Mouse (Mus musculus) thymus, postnatal 4 days (tissue): ENCODE results near the gene Fam50b.
A peak's percentile ranks its signal among the peaks of the same experiment; 100 is the strongest.

Source experiments
- DNase-seq: peaks from one replicate; pipeline ENCODE4 v3.0.0; 2021

Gene Fam50b

DNA sequence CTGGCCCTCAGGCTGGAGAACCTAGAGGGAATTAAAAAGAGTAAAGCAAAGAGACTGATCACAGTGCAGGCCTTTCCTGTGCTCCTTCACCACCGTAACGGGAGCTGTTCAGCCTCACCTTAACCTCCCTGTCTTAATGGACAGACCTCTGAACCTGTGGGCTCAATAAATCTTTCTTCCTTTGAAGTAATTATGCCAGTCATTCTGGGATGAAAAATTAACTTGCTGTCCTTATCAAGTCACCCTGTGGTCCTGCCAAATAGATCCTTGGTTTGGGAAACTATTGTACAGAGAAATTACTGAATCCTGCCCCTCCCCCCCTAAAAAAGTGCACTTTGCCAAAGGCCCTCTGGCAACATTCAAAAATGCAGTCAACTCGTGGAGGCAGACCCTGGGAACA is 4.4 kb downstream of the Fam50b start:
- DNase-seq = no peak

DNA sequence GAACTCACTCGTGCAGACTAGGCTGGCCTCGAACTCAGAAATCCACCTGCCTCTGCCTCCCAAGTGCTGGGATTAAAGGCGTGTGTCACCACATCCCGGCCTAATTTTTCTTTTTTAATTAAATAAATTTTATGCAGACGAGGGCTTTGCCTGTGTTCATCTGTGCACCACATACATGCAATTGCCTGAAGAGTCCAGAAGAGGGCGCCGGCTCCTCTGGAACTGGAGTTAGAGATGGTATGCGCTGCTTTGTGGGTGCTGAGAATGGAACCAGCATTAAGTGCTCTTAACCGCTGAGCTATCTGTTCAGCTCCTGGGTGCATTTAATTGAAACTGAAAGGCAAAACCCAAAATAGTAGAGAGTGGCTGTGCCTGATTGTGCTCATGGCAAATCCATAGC is 6.6 kb downstream of the Fam50b start:
- DNase-seq = peak; percentile 22

DNA sequence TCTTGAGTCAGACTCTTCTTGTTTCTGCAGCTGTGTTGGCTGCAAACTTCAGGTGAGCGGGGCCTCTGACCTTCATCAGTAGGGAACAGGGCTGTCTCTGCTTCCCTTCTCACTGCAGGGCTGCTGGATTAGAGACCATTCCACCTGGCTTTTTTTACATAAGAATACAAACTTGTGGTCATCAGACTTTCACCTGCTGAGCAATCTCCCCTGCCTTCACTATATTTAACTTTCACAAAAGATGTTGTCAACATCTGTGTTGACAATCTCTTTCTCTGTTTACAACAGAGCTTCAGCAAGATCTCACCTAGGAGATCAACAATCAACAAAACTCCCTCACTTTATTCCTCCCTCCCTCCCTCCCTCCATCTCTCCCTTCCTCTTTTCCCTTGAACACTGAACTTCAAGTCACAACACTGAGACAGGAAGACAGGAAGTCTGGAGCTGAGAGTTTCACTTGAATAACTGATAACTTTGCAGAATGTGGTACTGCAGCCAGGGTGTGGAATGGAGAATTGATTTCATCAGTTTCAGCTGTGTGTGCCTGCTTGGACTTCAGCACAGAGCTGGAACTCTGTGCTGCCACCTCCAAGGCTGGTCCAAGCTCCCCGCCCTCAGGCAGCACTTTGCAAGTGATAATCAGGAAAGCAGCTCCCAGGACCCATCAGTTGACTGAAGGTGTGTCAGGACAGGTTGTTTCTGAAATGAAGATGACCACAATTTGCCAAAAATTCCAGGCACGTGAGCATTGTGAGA is 7.3 kb downstream of the Fam50b start:
- no peak for DNase-seq

DNA sequence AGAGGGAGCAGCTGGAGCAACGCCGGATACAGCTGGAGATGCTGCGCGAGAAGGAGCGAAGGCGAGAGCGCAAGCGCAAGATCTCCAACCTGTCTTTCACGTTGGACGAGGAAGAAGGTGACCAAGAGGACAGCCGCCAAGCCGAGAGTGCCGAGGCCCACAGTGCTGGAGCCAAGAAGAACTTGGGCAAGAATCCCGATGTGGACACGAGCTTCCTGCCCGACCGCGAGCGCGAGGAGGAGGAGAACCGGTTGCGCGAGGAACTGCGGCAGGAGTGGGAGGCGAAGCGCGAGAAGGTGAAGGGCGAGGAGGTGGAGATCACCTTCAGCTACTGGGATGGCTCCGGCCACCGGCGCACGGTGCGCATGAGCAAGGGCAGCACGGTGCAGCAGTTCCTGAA is 12.2 kb downstream of the Fam50b start:
- no peak for DNase-seq

DNA sequence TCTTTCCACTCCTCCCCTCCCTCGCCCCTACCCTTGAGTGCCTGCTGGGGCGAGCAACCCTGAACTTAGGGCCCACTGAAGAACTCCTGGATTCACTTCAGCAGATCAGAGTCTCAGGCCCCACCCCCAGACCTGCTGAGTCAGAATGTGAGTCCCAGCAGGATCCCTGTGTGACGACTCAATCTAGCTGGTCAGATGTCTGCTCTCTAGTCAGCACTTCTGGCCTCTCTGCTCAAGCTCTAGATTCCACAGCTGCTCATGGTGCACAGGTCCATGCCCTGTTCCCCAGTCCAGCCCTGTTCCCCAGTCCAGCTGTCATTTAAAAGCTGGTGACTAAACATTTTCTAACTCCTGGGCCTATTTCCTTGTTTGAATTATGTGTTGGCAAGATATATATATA is 13.9 kb downstream of the Fam50b start:
- no peak for DNase-seq

DNA sequence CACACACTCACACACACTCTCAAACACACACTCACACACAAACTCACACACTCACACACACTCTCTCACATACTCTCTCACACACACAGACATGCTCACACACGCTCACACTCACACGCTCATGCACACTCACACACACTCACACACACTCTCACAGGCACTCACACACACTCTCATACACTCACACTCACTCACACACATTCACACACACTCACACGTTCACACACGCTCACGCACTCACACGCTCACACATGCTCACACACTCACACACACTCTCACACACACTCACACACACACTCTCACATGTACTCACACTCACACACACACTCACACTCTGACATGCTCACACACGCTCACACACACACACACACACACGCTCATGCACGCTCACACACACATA is 24.6 kb downstream of the Fam50b start:
- no peak for DNase-seq

DNA sequence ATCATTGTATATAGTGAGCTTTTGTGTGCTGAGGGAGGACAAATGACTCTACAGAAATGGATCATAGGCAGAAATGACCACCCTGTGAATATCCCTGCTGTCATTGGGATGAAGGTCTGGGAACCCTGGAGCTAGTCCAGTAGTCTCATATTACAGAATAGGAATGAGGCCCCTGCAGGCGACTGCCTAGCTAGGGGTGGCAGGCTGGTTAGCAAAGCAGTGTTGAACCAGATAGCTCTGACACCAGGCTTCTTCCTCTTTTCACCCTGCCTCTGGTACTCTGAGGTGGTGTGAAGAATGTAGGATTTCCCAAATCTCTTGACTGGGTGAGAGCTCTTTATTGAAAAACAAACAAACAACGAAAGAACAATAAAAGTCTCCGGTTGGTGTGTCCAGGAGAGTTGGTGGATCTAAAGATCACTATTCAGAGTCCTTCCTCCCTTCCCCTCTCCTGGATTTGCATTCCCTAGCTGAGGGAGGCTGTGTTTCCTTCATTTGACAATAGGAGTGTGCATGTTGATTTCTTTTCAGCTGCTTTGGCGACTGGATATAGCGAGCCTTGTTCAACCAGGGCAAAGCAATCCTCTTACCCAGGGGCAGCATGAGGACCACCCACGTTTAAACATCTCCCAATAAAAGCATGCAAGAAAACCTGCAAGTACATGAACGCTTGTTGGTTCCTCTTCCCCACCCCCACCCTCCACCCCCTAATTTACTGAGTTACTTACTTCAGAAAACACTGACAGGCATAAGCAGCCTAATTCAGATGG is 26.1 kb downstream of the Fam50b start:
- no peak for DNase-seq

DNA sequence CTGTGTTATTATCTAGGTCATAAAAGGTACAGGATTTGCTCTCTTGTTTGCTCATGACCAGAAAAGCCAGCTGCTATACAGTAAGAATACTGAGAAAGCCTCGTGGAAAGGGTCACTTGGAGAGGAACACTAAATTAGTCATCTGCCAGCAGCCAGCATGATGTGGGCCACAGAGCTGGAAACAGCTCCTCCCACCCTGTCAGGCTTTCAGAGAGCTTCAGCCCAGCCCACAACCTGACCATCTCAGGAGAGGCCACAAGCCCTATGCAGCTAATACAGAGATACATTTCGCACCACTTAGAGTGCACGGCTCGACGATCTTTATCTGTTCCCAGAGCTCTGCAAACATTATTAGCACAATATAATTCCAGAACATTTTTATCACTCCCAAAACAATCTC is 27.5 kb downstream of the Fam50b start:
- no peak for DNase-seq

DNA sequence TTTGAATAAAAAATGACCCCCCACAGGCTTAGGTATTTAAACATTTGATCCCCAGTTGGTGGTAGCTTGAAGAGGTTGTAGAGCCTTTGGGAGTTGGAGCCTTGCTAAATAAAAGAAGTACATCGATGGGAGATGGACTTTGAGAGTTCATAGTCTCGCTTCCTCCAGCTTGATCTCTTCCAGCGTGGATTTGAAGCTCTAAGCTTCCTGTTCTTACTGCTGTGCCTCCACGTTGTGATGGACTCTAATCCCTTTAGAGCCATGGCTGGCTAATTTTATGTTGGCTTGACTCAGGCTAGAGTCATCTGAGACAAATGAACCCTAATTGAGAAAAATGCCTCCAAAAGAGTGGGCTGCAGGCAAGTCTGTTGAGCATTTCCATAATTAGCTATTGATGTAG is 28.2 kb downstream of the Fam50b start:
- no peak for DNase-seq

DNA sequence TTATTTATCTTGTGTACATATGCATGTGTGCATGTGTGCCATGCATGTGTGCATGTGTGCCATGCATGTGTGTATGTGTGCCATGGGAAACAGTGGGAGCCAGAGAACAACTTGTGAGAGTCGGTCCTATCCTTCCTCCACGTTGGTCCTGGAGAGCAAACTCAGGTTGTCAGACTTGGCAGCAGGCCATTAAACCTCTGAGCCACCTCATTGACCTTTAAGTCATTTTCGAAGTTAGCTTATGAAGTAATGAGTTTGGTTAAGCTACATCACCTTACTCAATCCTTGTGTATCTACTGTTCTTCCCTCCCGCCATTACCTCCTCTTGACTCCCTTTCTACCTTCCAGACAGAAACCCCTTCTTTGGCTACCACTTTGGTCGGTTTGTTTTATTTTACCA is 30.6 kb downstream of the Fam50b start:
- no peak for DNase-seq

DNA sequence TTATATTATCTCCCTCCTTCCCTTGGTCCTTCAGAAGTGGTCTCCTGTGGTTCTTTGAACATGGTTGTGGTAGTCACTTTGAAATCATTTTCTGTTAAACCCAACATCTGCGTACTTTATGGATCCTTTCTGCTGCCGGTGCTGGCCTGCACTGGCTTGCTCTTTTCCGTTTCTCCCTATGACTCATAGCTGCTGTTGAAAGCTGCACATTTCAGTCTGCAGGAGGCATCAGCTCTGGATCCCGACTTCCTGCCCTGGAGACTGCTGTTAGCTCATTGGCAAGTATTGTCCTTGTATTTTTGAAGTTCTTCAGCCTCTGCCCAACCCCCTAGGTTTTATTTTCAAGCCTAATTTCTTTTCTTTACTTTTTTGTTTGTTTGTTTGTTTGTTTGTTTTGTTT is 31.9 kb downstream of the Fam50b start:
- no peak for DNase-seq

DNA sequence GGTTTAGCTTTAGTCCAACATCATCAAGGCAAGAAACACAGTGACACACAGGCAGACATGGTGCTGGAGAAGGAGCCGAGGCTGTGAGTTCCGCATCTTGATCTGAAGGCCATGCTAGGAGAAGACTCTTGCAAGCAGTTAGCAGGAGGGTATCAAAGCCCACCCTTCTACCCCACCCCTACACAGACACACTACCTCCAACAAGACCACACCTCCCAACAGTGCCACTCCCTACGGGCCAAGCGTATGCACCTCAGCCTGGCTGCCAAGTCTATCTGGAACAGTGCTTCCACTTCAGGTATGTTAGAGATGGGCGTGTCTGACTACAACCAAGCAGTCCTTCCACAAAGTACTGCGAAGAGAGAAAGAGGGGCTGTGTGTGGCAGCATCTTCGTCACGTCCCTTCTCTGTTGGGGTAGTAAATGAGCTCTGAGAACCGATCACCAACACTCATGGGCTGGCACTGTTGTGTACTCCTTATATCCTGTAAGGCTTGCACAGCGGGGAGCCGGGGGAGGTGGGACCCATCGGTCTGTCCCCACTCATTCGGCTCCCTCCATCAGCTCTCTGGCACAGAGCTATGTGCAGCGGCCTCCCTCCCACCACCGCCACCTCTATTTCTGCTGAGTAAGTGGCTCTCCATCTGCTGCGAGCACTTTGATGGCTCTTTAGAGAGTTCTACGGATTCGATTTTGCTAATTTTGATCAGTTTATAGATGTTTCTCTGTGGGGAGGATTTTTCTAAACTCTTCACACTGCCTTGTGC is 33.1 kb downstream of the Fam50b start:
- no peak for DNase-seq

DNA sequence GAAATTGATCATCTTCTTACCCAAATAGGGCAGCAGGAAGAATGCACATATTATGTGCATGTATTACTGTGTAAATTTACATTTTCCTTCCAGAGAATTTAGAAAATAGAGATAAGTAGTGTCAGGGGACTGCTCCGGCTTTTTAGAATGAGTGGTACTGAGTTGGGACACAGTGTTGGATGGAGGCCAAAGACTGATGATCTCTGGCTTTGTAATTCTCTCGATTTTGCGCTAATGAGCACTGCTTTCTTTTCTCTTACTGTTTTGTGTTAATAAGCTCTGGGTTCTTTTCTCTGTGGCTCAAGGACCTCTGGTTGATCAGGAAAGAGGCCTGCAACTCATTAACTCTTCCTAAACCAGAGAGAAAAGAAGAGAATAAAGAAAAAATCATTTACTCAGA is 42.1 kb downstream of the Fam50b start:
- DNase-seq = no peak

DNA sequence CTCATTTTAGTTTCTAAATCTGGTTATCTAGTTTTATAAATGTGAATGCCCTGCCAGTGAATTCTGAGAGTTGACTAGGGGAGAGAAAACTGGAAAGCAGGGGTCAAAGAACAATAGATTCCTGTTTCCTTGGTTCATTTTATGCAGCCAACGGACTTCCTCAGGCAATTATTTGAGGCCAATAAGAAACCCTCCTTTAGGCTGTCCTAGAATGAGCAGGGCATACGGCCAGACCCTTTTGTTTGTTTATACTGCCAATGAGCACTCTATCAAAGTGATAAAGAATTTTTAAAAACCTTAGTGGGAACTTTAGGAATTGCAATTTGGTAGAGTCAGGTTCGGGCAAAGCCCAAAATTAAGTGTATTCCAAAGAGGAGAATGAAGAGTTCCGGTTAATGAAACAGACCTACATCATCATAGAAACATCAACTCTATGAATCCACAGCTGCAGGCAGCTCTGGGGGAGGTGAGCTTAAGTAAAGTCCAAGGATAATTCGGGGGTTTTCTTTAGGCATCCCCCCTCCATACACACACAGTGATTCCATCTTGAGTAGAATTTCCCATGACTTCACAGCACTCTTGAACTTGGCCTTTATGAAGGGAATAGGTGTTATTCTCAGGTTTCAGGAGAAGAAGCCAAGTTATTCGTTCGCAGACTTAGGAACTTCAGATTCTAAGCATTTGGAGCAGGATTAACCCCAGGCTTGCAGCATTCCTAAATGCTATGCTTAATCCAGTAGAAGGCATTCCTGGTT is 46.4 kb downstream of the Fam50b start:
- no peak for DNase-seq

DNA sequence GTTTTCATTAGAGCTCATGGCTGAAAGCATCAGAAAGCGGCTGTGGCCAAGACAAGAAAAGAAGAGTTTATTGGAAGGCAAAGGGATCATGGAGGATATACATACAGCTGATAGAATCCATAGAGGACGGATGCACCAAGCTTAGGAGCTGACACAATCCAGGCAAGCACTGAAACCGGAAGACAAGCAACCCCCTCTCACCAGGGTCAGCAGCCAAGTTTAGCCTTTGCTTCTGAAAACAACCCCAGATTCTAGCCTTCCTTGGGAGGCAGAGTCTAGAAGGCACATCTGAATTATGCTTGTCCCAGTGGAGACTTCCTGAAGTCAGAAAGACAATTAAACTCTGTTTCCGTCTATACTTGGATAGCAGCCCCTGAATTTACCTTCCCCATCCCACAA is 47.0 kb downstream of the Fam50b start:
- DNase-seq = no peak

DNA sequence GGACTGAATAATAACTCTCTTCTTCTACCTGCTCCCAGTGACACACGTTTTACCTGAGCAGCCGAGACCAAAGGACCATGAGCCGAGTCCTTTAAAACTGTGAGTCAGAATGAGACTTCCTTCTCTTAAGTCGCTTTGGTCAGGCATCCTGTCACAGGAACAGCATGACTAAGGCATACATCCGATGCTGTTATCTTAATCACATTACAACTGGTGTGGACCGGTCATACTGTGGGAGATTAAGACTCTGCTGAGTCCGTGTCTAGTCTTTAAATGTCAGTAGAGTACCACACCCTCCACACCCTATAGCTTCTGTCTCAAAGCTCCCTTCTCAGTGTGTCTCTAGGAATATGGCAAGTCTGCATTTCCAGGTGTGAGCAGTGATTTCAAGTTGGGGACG is 50.2 kb downstream of the Fam50b start:
- no peak for DNase-seq

DNA sequence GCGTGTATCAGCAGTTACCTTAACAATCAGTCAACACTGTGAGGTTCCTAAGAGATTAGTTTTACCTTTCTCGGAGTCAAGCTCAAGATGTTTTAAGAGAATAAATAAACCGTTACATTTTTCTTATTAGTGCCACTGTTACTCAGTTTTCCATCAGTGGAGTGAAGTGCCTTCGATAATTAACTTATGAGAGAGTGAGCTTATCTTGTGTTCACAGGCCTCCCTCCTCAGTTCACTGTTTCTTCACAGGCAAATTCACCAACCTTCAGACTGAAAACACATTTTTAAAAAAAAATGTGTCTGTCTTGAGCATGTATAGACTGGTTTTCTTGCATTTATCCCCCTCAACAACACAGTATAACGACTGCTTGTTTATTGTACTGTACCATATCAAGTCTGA is 52.0 kb downstream of the Fam50b start:
- DNase-seq = no peak

DNA sequence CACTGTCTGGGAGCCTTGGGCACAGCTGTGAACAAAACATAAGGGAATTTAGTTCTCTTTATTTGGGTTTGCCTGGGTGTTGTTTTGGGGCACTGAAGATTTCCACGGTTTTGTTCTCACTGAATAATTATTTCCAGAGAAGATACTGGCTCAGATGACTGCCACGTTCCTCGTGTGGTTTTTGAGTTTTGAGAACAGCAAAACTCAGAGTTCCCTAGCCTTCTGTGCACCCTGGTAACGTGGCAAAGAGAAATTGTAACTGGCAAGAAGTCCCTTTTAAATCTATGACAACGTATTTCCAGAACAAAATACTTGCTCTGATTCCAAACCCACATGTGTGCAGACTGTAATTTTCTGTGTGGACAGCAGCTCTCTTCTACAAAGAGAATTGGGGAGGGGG is 52.9 kb downstream of the Fam50b start:
- DNase-seq = no peak

DNA sequence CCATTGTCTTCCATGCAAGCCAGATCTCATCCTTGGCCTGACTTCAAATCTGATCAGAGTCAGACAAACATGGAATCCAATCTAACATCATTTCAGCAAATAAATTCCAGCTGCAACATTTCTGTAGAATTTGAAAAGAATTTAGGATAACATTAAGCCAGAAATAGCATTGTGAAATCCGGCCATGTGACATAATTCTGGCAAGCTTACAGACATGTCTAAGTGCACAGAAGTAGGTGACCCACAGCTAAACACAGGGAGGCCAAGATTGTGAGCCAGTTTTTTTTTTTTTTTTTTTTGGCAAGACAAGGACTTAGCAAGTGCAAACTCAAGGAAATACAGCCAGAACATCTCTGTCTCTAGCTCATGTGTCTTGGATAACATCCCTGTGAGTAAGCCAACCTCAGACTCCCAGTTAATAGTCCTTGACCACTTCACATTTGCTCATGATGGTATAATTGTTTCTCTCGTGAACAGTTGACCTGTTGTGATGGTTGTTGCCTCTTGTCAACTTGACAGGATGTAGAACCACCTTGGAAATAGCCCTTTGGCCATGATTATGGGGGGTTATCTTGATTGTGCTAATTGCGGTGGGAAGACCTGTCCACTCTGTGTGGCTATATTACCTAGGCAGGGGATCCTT is 54.6 kb downstream of the Fam50b start:
- DNase-seq = no peak

DNA sequence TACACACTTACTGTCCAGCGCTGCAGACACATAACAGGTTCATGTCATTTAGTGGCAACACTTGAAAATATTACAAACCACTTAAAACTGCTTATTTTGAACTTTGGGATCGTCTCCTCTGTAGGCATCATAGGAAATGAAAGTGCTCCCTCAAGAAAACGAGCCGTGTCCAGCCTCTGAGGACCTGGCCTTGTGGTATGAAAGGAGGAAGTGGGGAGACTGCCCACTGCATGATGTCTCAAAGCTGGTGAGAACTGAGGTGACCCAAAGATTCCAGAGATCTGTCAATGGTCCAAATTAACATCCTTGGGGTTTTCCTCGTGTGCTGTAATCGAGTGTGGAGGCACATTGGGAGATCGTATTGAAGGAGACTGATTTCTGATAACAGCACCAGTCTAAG is 58.4 kb downstream of the Fam50b start:
- no peak for DNase-seq

DNA sequence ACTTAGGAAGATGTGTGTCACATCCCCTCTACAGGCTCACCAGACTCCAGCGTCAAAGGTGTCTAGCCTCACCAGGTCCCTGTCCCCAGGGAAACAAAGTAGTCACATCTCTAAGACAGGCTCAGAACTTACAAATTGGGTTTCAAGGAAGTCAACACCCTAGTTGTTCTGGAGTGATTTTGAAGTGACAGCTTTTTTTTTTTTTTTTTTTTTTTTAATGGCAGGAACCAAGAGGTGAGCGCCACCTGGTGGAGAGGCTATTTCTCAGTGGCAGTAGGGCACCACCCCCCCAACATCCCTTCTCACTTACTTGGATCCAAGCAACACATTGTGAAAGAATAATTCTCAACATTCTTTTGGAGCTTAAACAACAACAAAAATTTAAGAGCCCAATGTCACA is 59.2 kb downstream of the Fam50b start:
- peak; percentile 85 for DNase-seq

DNA sequence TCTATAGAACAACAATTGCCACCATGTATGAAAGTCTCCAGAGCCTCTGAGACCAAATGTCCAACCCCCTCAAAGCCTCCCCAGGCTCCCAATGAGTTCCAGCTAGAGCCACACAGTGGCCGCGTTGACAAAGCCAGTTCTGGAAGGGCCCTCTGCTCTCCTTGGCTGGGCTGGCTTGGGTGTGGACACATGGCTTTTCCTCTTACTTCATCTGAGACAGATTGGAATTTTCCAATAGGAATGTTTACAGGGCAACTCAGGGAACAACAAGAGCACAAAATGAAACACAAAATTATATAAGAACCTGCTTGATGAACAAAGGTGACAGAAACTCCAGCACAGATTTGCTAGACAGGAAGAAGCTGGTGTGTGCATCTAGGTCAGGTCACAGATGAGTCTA is 59.8 kb downstream of the Fam50b start:
- DNase-seq = no peak
